Comparison of ENCODE assay signal across 9 mouse cellular contexts in the genomic region with DNA sequence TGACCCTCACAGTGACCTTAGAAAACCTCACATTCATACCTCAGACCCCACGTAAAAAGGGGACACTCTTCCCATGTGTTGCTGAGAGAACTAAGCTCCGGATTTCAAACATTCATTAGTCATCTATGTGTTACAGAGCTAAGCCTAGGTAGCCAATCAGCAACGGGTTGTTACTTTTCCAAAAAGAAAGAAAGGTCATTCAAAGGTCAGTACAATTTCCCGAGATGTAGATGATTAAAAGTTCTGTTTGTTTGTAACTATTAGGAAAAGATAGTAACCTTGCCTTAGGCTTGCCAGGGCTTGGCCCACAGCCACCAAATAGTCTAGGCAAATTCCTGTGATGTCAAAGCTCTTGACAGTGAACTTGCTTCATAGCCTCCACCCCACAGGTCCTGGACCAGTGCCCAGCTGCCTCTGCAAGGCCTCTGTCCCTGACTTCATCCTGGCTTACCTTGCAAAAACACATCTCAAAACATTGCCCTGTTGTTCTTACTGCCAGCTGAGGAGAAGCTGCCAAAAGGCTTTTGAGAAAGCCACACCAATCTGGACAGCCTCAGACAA.
DNase-seq lines count a peak whose midpoint lies in the region; ATAC-seq lines count a peak whose summit lies in the region.
"Had no signal": no experiment of that assay in that cellular context is flagged by ENCODE, and none has a peak within 500 bp of the region (broad histone marks: within the 10 kb centered on the region; RNA-seq: fewer than 3 reads in every experiment).

No protein-coding gene starts in this region.

- no peak overlapping the region for H3K4me3 ChIP-seq in liver, embryonic 11.5 days (ENCODE audit: low read depth, low read length)
- no peak overlapping the region for H3K4me3 ChIP-seq in lung, embryonic 15.5 days
- H3K4me3 ChIP-seq: hindbrain, embryonic 15.5 days had no signal

- no peak for ATAC-seq in liver, embryonic 11.5 days (replicated peaks; ENCODE audit: low FRiP score)
- peak; percentile 60; the same call in 1 of the 2 replicates for ATAC-seq in lung, embryonic 15.5 days (ENCODE audit: borderline replicate concordance, extremely low read depth, low FRiP score, low TSS enrichment)

- no peak overlapping the region for H3K4me2 ChIP-seq in liver, embryonic 11.5 days
- H3K4me2 ChIP-seq in lung, embryonic 15.5 days: no peak overlapping the region
- H3K4me2 ChIP-seq: hindbrain, embryonic 15.5 days had no signal

- no peak overlapping the region for H3K9ac ChIP-seq in liver, embryonic 11.5 days (ENCODE audit: low read depth, low read length)
- no peak overlapping the region for H3K9ac ChIP-seq in lung, embryonic 15.5 days
- H3K9ac ChIP-seq: hindbrain, embryonic 15.5 days had no signal

- H3K27ac ChIP-seq in liver, embryonic 11.5 days (ENCODE audit: low read depth, low read length): no peak overlapping the region
- peak overlapping the region; percentile 56 for H3K27ac ChIP-seq in lung, embryonic 15.5 days
- H3K27ac ChIP-seq: hindbrain, embryonic 15.5 days had no signal

- 63% methylated on average over 4 of the region's 4 CpGs for WGBS in liver, embryonic 11.5 days
- 11% methylated on average over 4 of the region's 4 CpGs for WGBS in lung, embryonic 15.5 days

- no peaks in the 10 kb centered on the region for H3K27me3 ChIP-seq in liver, embryonic 11.5 days (replicated peaks; ENCODE audit: control insufficient read depth, insufficient read depth, low read length)
- H3K27me3 ChIP-seq in lung, embryonic 15.5 days: no peaks in the 10 kb centered on the region
- H3K27me3 ChIP-seq: hindbrain, embryonic 15.5 days had no signal

- no peaks in the 10 kb centered on the region for H3K9me3 ChIP-seq in liver, embryonic 11.5 days (ENCODE audit: control insufficient read depth, low read length)
- no peaks in the 10 kb centered on the region for H3K9me3 ChIP-seq in lung, embryonic 15.5 days
- H3K9me3 ChIP-seq: hindbrain, embryonic 15.5 days had no signal

- peak; percentile 43 for DNase-seq in liver
- DNase-seq in liver, embryonic 11.5 days (ENCODE audit: low spot score): no peak
- DNase-seq in fat pad, adult 2 months (ENCODE audit: extremely low read depth, low read depth, low spot score): peak; percentile 88
- peak; percentile 92 for DNase-seq in heart, postnatal 4 days
- DNase-seq in frontal cortex, postnatal 10 days (ENCODE audit: low spot score in 2 of 2): no peak
- DNase-seq in frontal cortex, postnatal 36 days (ENCODE audit: low spot score in 2 of 2): no peak
- no peak for DNase-seq in right cerebral cortex, postnatal 14 days

- peaks cover 6% of the 10 kb centered on the region for H3K4me1 ChIP-seq in liver, embryonic 11.5 days (replicated peaks; ENCODE audit: control insufficient read depth, insufficient read depth, low read length)
- peaks cover 37% of the 10 kb centered on the region for H3K4me1 ChIP-seq in lung, embryonic 15.5 days
- H3K4me1 ChIP-seq: hindbrain, embryonic 15.5 days had no signal

- H3K36me3 ChIP-seq in liver, embryonic 11.5 days (ENCODE audit: control insufficient read depth, insufficient read depth, low read length): no peaks in the 10 kb centered on the region
- no peaks in the 10 kb centered on the region for H3K36me3 ChIP-seq in lung, embryonic 15.5 days
- H3K36me3 ChIP-seq: hindbrain, embryonic 15.5 days had no signal

Comparison
In these comparisons a context has a peak if more than half of its experiments do, and no peak if none do; other contexts are left out.
1. DNase-seq: peak in liver (single experiment), fat pad, adult 2 months (single experiment) and heart, postnatal 4 days (single experiment); none in liver, embryonic 11.5 days (single experiment), frontal cortex, postnatal 10 days (0 of 2), frontal cortex, postnatal 36 days (0 of 2) and right cerebral cortex, postnatal 14 days (single experiment).